ENCODE assay signal across 20 mouse cellular contexts in the genomic region with DNA sequence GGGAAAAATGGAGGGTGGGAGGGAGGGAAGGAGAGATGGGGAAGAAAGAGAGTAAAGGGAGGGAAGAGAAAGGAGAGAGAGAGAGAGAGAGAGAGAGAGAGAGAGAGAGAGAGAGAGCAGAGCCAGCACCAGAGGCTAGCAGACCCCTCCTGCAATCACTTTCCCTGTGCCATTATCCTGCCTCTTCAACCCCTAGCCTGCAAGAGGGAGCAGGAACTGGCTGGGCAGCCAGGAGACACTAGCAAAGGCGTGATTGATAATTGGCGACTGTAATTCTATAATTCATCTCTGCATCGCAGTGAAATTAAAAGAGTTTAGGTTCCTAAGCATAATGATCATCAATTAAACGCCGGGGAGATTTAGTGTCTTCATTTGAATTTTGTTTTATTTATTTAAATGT.
DNase-seq lines count a peak whose midpoint lies in the region; ATAC-seq and TF ChIP-seq lines count a peak whose summit lies in the region.
"Had no signal": no experiment of that assay in that cellular context is flagged by ENCODE, and none has a peak within 500 bp of the region (broad histone marks: within the 10 kb centered on the region; RNA-seq: fewer than 3 reads in every experiment).

No protein-coding gene starts in this region.

- no peak for ATAC-seq in forebrain, embryonic 13.5 days
- ATAC-seq in forebrain, embryonic 12.5 days (ENCODE audit: low FRiP score): no peak
- ATAC-seq in hindbrain, embryonic 11.5 days (ENCODE audit: low FRiP score): no peak
- ATAC-seq in hindbrain, postnatal 0 days: no peak
- ATAC-seq in midbrain, embryonic 14.5 days (ENCODE audit: low FRiP score, low TSS enrichment): no peak
- ATAC-seq in midbrain, embryonic 16.5 days: no peak
- ATAC-seq: CD4-positive, CD25-positive, alpha-beta regulatory T cell, adult 4 months had no signal

- peaks cover 19% of the 10 kb centered on the region for H3K4me1 ChIP-seq in forebrain, embryonic 13.5 days
- peaks cover 22% of the 10 kb centered on the region for H3K4me1 ChIP-seq in forebrain, embryonic 12.5 days
- H3K4me1 ChIP-seq in hindbrain, embryonic 11.5 days (replicated peaks; ENCODE audit: control insufficient read depth, insufficient read depth, low read length): peaks cover under 1% of the 10 kb centered on the region; the same call in 1 of the 2 replicates
- H3K4me1 ChIP-seq in hindbrain, postnatal 0 days (ENCODE audit: insufficient read depth, low read length): no peaks in the 10 kb centered on the region
- H3K4me1 ChIP-seq in midbrain, embryonic 14.5 days (ENCODE audit: control insufficient read depth, insufficient read depth, low read length): peaks cover 6% of the 10 kb centered on the region; the same call in 1 of the 2 replicates
- peaks cover 6% of the 10 kb centered on the region; the same call in 1 of the 2 replicates for H3K4me1 ChIP-seq in midbrain, embryonic 16.5 days (ENCODE audit: control insufficient read depth, insufficient read depth, low read length)

- H3K36me3 ChIP-seq in forebrain, embryonic 13.5 days (ENCODE audit: poor library complexity, severe bottlenecking): no peaks in the 10 kb centered on the region
- no peaks in the 10 kb centered on the region for H3K36me3 ChIP-seq in forebrain, embryonic 12.5 days (replicated peaks)
- H3K36me3 ChIP-seq in hindbrain, embryonic 11.5 days (ENCODE audit: control insufficient read depth, insufficient read depth, low read length): no peaks in the 10 kb centered on the region
- no peaks in the 10 kb centered on the region for H3K36me3 ChIP-seq in hindbrain, postnatal 0 days (ENCODE audit: insufficient read depth, low read length)
- no peaks in the 10 kb centered on the region for H3K36me3 ChIP-seq in midbrain, embryonic 14.5 days (ENCODE audit: control insufficient read depth, insufficient read depth, low read length)
- H3K36me3 ChIP-seq in midbrain, embryonic 16.5 days (ENCODE audit: control insufficient read depth, insufficient read depth, low read length): no peaks in the 10 kb centered on the region
- H3K36me3 ChIP-seq: embryonic facial prominence, embryonic 10.5 days; G1E; heart, embryonic 13.5 days; hindbrain, embryonic 15.5 days had no signal

- no peaks in the 10 kb centered on the region for H3K27me3 ChIP-seq in forebrain, embryonic 13.5 days
- peaks cover 3% of the 10 kb centered on the region; the same call in 1 of the 2 replicates for H3K27me3 ChIP-seq in forebrain, embryonic 12.5 days
- H3K27me3 ChIP-seq in hindbrain, embryonic 11.5 days (ENCODE audit: control insufficient read depth, insufficient read depth, low read length): no peaks in the 10 kb centered on the region
- H3K27me3 ChIP-seq in hindbrain, postnatal 0 days (ENCODE audit: insufficient read depth, low read length): no peaks in the 10 kb centered on the region
- H3K27me3 ChIP-seq in midbrain, embryonic 14.5 days (ENCODE audit: control insufficient read depth, insufficient read depth, low read length): no peaks in the 10 kb centered on the region
- no peaks in the 10 kb centered on the region for H3K27me3 ChIP-seq in midbrain, embryonic 16.5 days (ENCODE audit: control insufficient read depth, insufficient read depth, low read depth, low read length)
- H3K27me3 ChIP-seq: hindbrain, embryonic 15.5 days had no signal

- WGBS in forebrain, embryonic 13.5 days: 54% methylated on average over 5 of the region's 5 CpGs
- WGBS in forebrain, embryonic 12.5 days: 69% methylated on average over 5 of the region's 5 CpGs
- 70% methylated on average over 5 of the region's 5 CpGs for WGBS in hindbrain, embryonic 11.5 days
- 64% methylated on average over 5 of the region's 5 CpGs for WGBS in hindbrain, postnatal 0 days
- 63% methylated on average over 5 of the region's 5 CpGs for WGBS in midbrain, embryonic 14.5 days
- 52% methylated on average over 5 of the region's 5 CpGs for WGBS in midbrain, embryonic 16.5 days

- no peak overlapping the region for H3K4me2 ChIP-seq in forebrain, embryonic 13.5 days
- no peak overlapping the region for H3K4me2 ChIP-seq in forebrain, embryonic 12.5 days
- no peak overlapping the region for H3K4me2 ChIP-seq in hindbrain, embryonic 11.5 days (replicated peaks; ENCODE audit: low read depth, low read length)
- no peak overlapping the region for H3K4me2 ChIP-seq in hindbrain, postnatal 0 days (ENCODE audit: low read depth, low read length)
- no peak overlapping the region for H3K4me2 ChIP-seq in midbrain, embryonic 14.5 days (ENCODE audit: low read length)
- no peak overlapping the region for H3K4me2 ChIP-seq in midbrain, embryonic 16.5 days (ENCODE audit: low read length)
- H3K4me2 ChIP-seq: heart, embryonic 13.5 days; hindbrain, embryonic 15.5 days had no signal

- H3K27ac ChIP-seq in forebrain, embryonic 13.5 days: peak overlapping the region; percentile 40; the same call in 1 of the 2 replicates
- H3K27ac ChIP-seq in forebrain, embryonic 12.5 days: no peak overlapping the region
- 0 out of 2 replicates have a peak overlapping the region, but pooled peaks have one; percentile 10 for H3K27ac ChIP-seq in hindbrain, embryonic 11.5 days (ENCODE audit: low read depth, low read length)
- no peak overlapping the region for H3K27ac ChIP-seq in hindbrain, postnatal 0 days
- peak overlapping the region; percentile 52; the same call in 1 of the 2 replicates for H3K27ac ChIP-seq in midbrain, embryonic 14.5 days (replicated peaks; ENCODE audit: low read depth, low read length)
- no peak overlapping the region; the same call in 1 of the 2 replicates for H3K27ac ChIP-seq in midbrain, embryonic 16.5 days (ENCODE audit: low read length)
- H3K27ac ChIP-seq: embryonic facial prominence, embryonic 10.5 days; heart, embryonic 13.5 days; hindbrain, embryonic 15.5 days had no signal

- H3K9ac ChIP-seq in forebrain, embryonic 13.5 days: no peak overlapping the region
- no peak overlapping the region for H3K9ac ChIP-seq in forebrain, embryonic 12.5 days
- H3K9ac ChIP-seq in hindbrain, embryonic 11.5 days (ENCODE audit: low read depth, low read length): no peak overlapping the region
- H3K9ac ChIP-seq in hindbrain, postnatal 0 days (replicated peaks; ENCODE audit: low read length): no peak overlapping the region
- no peak overlapping the region for H3K9ac ChIP-seq in midbrain, embryonic 14.5 days (replicated peaks; ENCODE audit: low read length)
- H3K9ac ChIP-seq in midbrain, embryonic 16.5 days (ENCODE audit: low read depth, low read length): no peak overlapping the region
- H3K9ac ChIP-seq: heart, embryonic 13.5 days; hindbrain, embryonic 15.5 days had no signal

- no peak for TF ChIP-seq CTCF in hindbrain, postnatal 0 days (IDR thresholded peaks at IDR 0.05; ENCODE audit: low read depth)

- H3K4me3 ChIP-seq in forebrain, embryonic 13.5 days: no peak overlapping the region
- no peak overlapping the region for H3K4me3 ChIP-seq in forebrain, embryonic 12.5 days (replicated peaks)
- H3K4me3 ChIP-seq in hindbrain, embryonic 11.5 days (ENCODE audit: low read depth, low read length): no peak overlapping the region
- H3K4me3 ChIP-seq in hindbrain, postnatal 0 days (ENCODE audit: low read length): no peak overlapping the region
- H3K4me3 ChIP-seq in midbrain, embryonic 14.5 days (replicated peaks; ENCODE audit: low read depth, low read length): no peak overlapping the region
- H3K4me3 ChIP-seq in midbrain, embryonic 16.5 days (ENCODE audit: low read depth, low read length): no peak overlapping the region
- H3K4me3 ChIP-seq: embryonic facial prominence, embryonic 10.5 days; heart, embryonic 13.5 days; hindbrain, embryonic 15.5 days had no signal

- 0 out of 2 replicates have a peak, but pooled peaks cover 8% of the 10 kb centered on the region for H3K9me3 ChIP-seq in forebrain, embryonic 13.5 days (replicated peaks)
- H3K9me3 ChIP-seq in forebrain, embryonic 12.5 days: no peaks in the 10 kb centered on the region
- no peaks in the 10 kb centered on the region for H3K9me3 ChIP-seq in hindbrain, embryonic 11.5 days (ENCODE audit: control insufficient read depth, low read length)
- no peaks in the 10 kb centered on the region for H3K9me3 ChIP-seq in hindbrain, postnatal 0 days (ENCODE audit: low read length)
- no peaks in the 10 kb centered on the region for H3K9me3 ChIP-seq in midbrain, embryonic 14.5 days (ENCODE audit: control insufficient read depth, low read length)
- H3K9me3 ChIP-seq in midbrain, embryonic 16.5 days (replicated peaks; ENCODE audit: control insufficient read depth, low read length, poor library complexity, severe bottlenecking): no peaks in the 10 kb centered on the region
- H3K9me3 ChIP-seq: heart, embryonic 13.5 days; hindbrain, embryonic 15.5 days had no signal

- DNase-seq in hindbrain, embryonic 11.5 days (ENCODE audit: low spot score): no peak
- no peak for DNase-seq in hindbrain, postnatal 0 days (ENCODE audit: low spot score)
- peak; percentile 18 for DNase-seq in midbrain, embryonic 14.5 days
- no peak for DNase-seq in embryo, embryonic 11 days
- DNase-seq: adrenal gland, postnatal 14 days; B cell, adult 2 months; cerebellum, adult 18-20 months; cerebellum, adult 9-11 months; cerebellum, postnatal 36 days; gastrocnemius, postnatal 36 days; heart, postnatal 36 days; kidney, adult 11 months had no signal

Comparison
In these comparisons a context has a peak if more than half of its experiments do, and no peak if none do; other contexts are left out.
1. H3K27ac ChIP-seq: peak in forebrain, embryonic 13.5 days (single experiment), hindbrain, embryonic 11.5 days (single experiment) and midbrain, embryonic 14.5 days (single experiment); none in forebrain, embryonic 12.5 days (single experiment), hindbrain, postnatal 0 days (single experiment) and midbrain, embryonic 16.5 days (single experiment).